Mouse (Mus musculus): Measurements from ENCODE around the gene Vegfb.

Gene Vegfb

DNA sequence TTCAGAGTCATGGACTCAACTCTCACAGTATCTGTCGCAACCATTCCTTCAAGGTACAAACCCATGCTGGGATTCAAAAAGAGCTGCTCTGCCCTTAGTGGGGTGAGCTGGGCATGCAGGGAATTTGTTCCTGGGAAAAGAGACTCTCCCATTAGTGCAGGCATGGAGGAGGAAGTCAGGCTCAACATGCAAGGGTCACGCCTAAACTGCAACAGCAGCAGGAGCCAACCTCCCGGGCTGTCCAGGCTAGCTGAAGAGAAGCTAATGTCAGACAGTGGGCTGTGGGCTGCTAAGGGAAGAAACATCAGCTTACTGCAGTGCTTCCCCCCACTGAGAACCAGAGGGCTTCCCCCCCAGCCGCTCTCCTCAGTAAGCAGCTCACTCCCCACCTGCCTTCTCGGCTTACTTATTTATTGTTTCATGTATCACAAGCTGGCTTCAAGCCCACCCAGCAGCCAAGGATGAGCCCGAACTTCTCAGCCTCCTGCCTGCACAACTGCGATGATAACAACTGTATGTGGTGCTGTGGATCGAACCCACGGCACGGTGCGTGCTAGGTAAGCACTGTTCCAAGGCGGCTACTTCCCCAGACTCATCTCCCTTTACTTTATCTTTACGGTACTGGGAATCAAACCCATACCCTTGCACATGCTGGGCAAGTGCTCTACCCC lies 15.1 kb downstream of the Vegfb start:
- DNase-seq (ENCODE audit: low read depth, low spot score) = no peak

DNA sequence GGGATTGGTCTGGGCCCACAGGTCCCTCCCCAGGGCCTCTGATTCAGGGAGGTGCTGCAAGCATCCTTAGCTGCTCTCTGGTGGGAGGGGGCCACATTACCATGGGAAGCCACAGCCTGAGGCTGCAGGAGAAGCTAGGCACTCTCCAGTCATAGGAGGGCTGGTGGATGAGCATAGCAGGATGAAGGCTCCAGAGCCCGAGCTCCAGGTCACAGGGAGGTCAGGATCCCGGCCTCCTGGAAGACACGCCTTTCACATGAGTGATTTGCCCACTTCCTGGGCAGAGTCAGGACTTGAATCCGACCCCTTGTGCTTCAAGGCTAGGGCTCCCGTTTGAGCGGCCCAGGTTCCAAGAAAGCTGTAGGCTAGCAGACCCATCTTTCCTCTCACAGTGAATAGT lies 15.8 kb downstream of the Vegfb start:
- DNase-seq (ENCODE audit: low read depth, low spot score) = no peak

DNA sequence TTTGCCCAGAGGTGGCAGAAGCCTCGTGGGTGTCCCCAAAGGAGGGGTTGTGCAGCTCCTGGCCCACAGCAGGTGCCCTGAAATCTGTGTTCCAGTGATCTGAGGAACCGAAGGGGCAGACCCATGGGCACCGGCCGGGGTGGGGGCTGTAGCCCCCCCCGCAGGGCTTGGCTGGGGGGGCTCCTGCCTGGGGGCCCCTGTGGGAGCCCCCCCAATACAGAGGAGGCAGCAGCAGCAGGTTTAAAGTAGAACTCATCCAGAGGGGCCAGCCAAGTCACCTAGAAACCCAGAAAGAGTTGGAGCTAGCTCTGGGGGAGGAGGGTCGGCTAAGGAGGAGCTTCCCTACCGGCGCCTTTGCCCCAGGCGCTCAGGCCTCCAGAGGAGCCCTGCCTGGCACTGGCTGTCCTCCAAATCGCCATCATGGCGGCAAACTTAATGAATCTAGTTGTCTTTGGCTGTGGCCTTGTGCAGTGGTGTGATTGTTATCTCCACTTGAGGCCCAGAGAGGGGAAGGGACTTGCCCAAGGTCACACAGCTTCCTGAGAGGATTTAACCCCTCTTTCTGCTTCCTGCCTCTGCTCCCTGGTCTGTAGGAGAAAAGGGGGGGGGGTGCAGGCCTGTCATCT lies 16.9 kb downstream of the Vegfb start:
- no peak for DNase-seq (ENCODE audit: low read depth, low spot score)

DNA sequence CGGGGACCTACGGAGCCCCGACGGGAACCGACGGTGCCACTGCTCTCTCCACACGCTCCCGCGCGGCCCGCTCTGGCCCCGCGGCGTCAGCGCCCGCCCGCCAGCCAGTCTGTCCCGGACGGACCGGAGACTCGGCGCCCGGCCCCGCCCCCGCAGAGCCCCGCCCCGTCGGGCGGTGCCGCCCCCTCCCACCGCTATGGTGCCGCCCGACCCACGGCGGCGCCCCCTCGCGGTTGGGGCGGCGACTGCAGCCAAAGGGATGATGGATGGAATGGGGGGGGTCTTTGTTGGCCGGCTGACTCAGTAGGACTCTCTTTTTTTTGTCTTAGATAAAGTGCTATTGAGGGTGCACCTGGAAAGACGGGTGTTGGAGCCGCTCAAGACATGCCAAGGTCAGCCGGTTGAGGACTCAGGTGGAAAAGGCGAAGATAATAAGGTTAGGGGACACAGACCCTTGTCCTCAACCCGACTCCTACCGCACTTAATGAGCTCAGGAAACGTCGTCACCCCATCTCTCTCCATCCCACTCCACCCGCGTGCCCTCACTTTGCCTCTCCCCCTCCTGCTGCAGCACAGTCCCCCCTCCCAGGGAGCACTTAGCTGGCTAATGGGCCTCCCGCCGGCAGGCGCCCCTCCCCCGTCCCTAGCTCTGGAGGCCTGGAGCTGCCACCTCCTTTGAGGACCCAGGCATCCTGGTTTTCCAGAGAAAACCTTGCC lies 17.6 kb downstream of the Vegfb start:
- peak; percentile 48 for DNase-seq (ENCODE audit: low read depth, low spot score)

DNA sequence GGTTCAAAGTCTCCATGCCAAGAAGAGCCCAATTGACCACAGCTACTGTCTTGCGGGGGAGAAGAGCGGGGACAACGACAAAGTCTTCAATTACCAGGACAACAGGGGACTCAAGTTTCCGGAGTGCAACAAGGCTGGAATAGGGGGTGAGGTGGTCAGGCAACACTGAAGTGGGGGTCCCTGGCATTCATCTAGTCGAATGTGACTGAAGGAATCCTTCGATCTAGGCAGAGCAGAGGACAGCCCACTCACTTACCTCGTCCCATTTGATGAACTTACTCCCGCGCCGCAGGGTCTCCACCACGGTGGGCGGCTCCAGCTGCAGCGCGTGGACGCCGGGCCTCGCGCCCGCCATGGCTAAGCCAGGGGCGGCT lies 18.2 kb downstream of the Vegfb start:
- DNase-seq (ENCODE audit: low read depth, low spot score) = no peak

DNA sequence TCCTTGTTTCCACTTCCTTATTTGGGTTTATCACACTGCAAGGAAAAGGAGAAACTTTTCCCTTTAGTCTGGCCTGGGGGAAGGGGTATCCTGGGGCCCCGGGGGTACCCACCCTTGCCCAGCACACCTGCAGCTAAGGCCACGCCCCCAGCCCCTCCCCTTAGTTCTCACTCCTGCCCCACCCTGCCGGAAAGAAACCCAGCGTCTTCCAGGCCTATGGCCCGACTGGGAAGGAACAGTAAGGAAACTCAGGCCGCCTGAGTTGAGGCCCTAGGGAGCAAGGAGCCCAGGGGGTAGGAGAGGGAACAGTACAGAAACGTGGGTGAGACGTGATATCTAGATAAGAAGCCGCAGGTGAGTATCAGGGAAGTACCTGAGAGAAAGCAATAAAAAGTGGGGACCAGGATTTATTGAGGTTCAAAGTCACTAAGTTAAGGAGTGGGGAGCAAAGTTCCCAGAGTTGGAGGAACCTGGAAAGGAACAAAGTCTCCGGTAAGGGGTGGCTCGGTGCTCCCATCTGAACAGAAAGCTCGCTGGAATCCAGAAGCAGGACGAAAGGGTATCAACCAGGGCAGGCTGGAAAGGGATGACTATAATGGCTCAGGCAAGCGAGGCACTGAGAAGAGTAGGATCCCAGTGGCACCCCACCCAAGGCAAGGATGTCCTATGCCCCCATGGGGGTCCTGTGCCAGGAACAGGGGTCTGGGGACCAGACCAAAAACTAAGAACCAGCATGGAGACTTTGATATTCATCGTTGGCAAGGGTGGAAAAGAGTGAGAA lies 18.8 kb downstream of the Vegfb start:
- DNase-seq (ENCODE audit: low read depth, low spot score) = no peak

DNA sequence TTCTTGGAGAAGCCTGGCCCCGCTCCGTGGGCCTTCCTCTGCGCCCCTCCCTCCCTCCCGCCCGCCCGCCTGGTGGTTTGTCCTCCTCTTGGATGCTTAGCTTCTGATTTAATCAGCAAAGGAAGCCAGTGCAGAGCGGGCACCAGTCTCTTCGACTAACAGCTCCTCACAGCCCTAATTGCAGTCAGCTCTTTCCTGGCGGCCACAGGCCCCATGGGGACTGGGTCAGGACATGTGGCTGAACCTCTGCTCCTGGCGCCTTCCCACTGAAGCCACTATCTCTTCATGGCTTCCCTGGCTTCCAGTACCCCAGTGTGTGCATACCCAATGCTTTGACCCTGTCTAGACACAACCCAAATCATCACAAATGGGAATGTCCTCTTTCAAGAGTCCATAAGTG lies 31.0 kb downstream of the Vegfb start:
- no peak for DNase-seq (ENCODE audit: low read depth, low spot score)

DNA sequence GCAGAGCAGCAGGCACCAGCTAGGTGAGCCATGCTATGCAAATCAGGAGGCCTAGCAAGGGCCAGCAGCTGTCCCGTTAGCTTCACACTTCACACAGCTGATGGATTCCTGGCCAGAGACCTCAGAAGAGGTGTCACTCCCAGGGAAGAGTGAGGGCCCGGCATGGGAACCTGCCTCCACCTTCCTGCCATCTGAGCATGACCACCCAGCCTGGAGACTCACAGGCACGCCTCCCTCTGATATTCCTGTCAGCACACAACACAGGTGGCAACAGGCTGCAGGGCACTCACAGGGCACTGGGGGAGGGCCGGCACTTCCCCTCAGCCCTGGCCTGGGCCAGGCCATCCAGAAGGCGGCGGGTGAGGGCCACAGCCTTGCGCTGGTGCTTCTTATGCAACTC lies 32.0 kb downstream of the Vegfb start:
- no peak for DNase-seq (ENCODE audit: low read depth, low spot score)

DNA sequence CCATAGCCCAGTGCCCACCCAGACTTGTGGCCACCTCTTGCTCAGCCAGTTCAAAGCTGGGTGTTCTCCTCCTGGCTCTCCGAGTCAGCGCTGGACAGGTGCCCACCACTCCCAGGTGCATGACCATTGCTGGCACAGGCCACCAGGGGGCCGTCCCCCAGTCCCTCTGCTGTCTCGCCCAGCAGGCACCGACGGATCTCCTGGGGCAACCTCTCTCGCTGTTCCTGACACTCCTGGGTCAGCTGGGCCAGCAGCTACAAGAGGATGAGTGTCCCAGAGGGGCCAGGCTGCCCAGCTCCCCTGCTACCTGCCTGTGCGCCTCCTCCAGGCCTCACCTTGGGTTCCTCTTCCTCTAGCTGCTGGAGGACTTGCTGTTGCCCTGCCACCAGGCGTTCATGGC lies 33.4 kb downstream of the Vegfb start:
- DNase-seq (ENCODE audit: low read depth, low spot score) = no peak

DNA sequence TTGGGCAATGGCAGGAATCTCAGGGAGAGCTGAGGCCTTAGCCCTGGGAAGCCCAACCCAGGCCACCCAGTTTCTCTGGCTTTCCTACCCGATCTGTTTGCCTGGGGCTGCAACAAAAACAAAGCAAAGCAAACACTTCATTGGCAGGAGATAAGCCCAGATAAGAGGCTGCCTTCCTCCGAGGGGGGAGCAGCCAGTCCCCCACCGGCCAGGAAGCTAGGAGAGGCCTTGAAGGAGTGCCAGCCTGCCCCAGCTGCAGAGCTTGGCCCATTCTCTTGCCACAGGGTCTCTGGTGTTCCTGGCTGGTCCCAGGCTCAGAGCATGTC lies 34.8 kb downstream of the Vegfb start:
- no peak for DNase-seq (ENCODE audit: low read depth, low spot score)

DNA sequence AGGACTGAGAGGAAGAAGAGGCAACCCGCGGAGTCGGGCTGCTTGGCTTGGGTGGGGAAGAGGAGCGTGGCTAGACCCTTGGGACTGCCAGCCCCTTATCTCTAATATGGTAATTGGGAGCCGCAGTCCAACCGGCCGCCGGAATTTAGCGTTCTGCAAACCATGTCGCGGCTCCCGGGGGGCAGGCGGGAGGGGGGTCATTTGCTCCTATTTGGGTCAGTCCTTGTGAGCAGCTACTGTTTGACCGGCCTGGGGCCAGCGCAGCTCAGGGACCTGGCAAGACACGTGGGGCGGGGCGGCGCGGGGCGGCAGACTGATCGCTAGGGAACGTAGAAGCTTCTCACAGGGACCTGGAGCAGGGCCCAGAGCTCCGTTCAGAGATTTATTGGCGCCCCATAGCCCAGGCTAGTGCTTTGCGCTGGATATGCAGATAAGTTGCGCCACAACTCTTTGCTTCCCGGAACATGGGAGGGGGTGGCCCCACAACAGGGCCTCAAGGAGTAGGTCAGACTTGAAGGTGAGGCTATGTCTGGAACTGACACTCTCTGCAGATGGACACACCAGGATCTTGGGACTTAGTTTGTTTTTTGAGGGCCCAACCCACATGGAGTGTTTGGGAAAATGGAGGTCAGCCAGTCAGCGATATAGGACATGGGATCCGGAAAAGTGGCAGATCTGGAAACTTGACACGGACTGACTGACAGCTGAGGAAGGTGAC lies 35.3 kb downstream of the Vegfb start:
- DNase-seq (ENCODE audit: low read depth, low spot score) = no peak

DNA sequence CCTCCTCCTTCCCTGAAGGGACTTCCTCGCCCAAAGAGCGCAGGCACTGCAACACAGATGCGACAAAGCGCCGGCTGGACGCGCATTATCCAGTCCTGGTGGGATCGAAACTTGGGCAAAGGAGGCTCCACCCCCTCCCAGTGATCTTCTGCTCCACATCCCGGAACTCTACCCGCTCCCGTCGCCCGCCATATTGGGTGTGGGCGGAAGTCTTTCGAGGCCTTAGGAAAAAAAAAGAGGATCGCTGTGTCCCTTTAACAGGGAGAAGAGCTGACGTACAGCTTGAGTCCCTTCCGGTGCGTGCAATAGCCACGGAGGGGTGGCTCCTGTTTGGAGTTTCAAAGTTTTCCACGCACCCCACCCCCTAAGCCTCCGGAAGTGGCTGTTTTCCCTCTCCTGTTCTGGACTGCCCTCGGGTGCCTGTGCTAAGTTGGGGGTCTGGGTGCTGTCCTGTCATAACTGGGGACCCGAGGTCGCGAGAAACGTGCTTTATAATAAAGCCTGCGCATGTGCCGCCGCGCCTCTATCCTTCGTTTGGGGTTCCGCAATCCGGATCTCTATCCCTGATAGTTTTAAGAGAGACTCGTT lies 36.0 kb downstream of the Vegfb start:
- peak; percentile 86 for DNase-seq (ENCODE audit: low read depth, low spot score)

DNA sequence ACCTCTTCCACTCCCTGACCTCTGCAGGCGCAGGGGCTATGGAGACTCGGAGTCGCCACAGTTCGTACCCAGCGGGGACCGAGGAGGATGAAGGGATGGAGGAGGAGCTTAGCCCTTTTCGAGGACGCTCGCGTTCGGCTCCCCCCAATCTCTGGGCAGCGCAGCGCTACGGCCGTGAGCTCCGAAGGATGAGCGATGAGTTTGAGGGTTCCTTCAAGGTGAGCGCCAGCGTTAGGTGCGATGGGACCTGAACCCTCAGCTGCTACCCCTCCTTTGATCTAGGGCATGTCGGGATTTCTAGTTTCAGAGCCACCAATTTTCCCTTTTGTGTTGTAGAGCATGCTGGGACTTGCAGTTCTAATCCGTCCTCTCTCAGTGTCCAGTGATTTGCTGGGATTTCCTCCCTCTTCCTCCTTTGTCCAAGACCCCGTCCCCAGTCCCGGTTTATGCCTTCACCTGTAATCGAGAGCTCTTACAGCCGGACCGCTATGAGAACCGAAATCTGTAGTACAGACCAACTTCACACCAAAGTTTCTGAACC lies 36.8 kb downstream of the Vegfb start:
- DNase-seq (ENCODE audit: low read depth, low spot score) = peak; percentile 78

DNA sequence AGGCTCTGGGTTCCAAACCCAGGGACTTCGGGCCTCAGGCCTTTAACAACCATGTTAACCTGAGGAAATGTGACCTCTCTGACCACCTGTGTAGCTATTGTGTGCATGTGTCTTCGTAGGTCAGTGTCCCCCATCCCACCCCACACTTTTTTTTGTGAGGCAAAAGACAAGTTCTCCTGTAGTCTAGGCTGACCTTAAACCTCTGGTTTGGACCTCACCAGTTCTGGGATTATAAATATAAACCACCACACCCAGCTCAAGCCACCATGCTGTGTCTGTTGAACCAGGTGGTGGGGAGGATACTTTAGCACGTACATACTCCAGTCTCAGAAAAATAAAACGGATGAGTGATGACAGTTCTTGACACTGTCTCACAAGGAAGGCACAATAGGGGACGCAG lies 37.5 kb downstream of the Vegfb start:
- no peak for DNase-seq (ENCODE audit: low read depth, low spot score)

DNA sequence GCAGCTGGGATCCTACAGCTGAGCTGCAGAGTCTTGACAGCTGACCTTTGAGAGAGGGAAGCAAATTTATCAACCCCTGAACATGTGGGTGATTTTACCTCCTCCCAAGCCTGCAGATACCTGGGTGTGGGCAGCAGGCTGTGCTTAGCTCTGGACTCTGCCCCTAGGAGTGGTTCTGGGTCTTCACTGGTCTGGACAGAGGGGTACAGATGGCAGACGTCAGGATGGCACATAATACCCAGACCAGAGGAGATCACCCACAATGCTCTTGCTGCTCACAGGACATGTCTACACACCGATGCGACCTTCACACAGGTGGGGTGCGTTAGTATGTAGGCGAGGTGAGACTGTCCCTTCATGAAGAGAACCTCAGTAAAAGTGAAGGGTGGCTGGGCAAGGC lies 37.9 kb downstream of the Vegfb start:
- no peak for DNase-seq (ENCODE audit: low read depth, low spot score)

DNA sequence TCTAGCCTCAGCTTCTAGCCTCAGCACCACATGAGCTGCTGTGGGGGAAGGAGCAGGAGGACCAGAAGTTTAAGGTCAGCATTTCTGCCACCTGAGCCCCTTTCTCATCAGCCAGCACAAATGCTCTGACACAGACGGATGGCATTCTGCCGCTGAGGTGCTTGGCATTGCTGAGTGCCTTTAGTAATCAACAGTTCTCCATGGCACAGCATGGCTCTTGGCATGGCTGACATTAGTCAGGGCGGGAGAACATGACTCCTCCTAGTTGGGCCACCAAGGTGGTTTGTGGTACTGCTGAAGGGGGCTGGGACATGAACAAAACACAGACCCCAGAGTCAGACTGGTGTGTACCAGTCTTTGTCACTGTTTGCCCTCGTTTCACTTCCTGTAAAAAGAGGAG lies 39.3 kb downstream of the Vegfb start:
- DNase-seq (ENCODE audit: low read depth, low spot score) = no peak

DNA sequence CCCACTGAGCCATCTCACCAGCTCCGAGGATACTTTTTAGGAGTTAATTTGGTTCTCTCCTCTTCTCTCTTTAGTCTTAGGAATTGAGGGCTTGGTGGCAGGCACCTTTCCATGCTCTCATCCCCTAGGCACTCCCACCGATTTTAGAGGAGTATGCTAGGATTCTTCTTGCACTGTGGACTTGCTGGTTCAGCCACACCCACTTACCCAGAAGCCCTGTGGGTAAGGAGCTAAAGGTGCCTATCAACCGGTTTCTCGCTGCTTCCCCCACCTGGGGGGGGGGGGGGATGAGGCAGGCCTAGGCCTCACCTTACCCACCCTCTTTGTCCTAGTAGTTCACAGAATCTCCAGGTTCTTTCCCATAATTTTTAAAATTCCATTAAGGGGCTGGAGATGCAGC lies 39.7 kb downstream of the Vegfb start:
- DNase-seq (ENCODE audit: low read depth, low spot score) = no peak

DNA sequence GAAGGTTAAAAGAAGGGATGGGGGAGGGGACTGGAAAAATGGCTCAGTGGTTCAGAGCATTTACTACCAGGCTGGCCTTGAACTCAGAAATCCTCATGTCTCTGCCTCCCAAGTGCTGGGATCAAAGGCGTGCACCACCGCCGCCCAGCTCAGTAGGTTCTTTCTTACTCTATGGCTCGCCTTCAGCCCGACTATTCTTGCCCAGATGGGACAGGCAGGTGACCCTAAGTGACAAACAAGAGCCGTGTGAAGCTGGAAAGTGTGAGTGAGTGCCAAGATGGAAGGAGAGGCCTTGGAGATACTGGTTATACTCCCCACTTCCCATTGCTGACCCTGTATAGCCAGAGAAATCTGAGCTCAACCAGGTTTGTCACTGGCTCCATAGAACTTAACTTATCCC lies 43.7 kb downstream of the Vegfb start:
- DNase-seq (ENCODE audit: low read depth, low spot score) = no peak

DNA sequence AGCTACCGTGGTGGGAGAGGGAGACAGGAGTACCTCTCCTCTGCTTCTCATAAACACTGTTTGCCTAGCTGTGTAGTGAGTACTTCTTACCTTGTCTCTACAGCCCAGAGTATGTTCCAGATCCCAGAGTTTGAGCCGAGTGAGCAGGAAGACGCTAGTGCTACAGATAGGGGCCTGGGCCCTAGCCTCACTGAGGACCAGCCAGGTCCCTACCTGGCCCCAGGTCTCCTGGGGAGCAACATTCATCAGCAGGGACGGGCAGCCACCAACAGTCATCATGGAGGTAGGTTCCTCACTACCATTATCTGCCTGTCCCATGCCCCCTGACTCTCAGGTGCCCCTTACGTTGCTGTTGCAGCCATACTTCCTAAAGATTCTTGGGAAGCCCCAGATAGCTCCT lies 44.7 kb downstream of the Vegfb start:
- DNase-seq (ENCODE audit: low read depth, low spot score) = no peak

DNA sequence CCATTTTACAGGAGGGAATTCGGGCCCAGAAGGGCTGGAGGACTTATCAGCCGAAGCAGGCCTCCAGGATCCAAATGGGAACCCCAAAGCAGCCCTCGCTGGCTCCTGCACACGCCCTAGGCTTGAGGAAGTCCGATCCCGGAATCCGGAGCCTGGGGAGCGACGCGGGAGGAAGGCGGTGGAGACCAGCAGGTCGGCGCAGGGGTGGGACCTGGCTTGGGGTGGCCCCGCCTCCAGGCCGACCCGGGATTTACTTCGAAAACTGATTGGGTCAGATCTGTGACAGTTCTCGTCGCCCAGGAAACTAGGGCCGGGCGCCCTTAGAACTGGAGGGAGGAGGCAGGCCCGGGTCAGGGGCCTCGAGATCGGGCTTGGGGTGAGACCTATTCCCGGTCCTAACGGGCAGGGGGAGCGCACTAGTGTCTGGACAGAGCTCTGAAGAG lies 45.2 kb downstream of the Vegfb start, which contains the start of gene Gpr137:
TSS of gene Gpr137 (minus strand) at position 232 of the 443 bp plus-strand sequence.
- peak; percentile 82 for DNase-seq (ENCODE audit: low read depth, low spot score)
